Mouse (Mus musculus) adrenal gland, postnatal 4 days (tissue): Measurements from ENCODE around the gene Yeats4. TPM values are rescaled to one million over a fixed set of nuclear protein-coding genes. Genes with fewer than 3 reads are reported as not detected.
"Not testable (repeated sequence)": the region's sequence is repeated elsewhere in the genome, so short reads cannot be mapped to it uniquely, and the experiment has no call there.

Experiments
- DNase-seq, 2 experiments: peaks; one replicate each; pipeline ENCODE4 v3.0.0; 2021 to 2022; ENCODE audit warnings: low spot score in 2 of 2, mixed read lengths in 2 of 2
- long read RNA-seq, 2 experiments: library from polyadenylated mRNA; stranded (forward); transcript quantifications; one replicate each; pipeline ENCODE4 v2.0.0; 2021
- total RNA-seq, 2 experiments: library from RNA; stranded (reverse); gene quantifications; 2 replicates each; pipeline ENCODE4 v1.2.3; 2021

Gene Yeats4
- total RNA-seq = 10 to 100 TPM; 53.2 to 57.6 TPM
- long read RNA-seq, experiment 1, transcript Yeats4-201 (7 exons, 1,327 nt) = major isoform, 25 of 29 reads
- long read RNA-seq, experiment 1, partial matches to known transcripts = 1 of 29 reads
- long read RNA-seq, experiment 1, other reads (novel, unspliced or antisense) = 2 of 29 reads
- long read RNA-seq, experiment 2, transcript Yeats4-201 (7 exons, 1,327 nt) = major isoform, 49 of 54 reads
- long read RNA-seq, experiment 2, partial matches to known transcripts = 5 of 54 reads
- long read RNA-seq, experiment 2, other reads (novel, unspliced or antisense) = 0 of 54 reads

DNA sequence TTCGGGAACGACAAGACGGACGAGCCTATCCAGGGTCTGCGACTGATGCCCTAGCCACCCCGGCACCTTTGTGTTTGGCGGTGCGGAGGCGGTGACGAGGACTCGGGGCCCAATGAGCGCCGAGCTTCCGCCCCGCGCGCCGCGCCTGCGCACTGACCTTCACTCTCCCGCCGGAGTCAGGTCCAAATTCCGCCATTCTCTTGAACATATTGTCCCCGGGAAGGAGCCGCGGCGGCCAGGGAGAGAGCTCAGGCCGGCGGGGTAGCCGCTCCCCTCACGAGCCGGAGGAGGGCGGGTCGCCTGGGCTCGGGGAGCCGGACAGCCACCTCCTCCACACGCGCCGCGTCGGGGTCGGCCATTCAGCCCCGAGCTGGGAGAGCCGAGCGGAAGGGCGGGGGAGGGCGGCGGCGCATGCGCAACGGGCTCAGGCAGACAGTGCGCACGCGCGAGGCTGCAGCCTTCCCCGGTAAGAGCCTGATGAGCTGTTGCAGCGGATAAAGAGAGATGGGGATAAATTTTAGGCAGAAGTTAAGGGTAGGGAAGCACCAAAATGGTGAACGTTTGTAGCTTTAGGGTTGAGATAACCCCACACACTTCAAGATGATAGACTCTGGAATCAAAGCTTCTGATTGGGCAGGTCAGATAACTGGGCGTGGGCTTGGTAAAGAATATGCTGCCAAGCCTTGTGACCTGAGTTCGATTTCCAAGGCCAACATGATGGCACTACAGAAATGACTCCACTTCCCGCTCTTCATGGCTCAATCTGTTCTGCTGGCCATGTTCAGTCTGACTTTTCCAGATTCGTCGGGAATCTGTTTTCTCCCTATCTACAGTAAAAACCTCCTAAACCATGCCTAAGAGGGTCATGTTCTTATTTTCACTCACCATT is at the start of gene Yeats4:
TSS of gene Yeats4 (minus strand) at position 406 of the 889 bp plus-strand sequence.
- peak; percentile 93 for DNase-seq

DNA sequence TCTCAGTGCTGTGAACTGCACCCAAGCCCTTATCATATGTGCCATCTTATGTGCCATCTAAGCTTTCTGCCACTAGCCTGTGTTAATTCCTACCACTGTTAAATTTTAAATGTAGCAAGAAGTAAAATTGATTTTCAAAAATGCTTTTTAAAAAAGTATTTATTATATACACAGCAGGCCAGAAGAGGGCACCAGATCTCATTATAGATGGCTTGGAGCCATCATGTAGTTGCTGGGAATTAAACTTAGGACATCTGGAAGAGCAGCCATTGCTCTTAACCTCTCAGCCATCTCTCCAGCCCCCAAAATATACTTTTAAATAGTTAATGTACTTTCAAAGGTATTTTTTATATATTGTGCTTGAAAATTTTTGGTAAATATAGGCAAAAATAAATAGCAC is 47.7 kb upstream of the Yeats4 start:
- no peak for DNase-seq

- no peak for DNase-seq
These were observed 35.6 kb upstream of the Yeats4 start for GRCm38 (mm10) chr10:117259870-117260269.

DNA sequence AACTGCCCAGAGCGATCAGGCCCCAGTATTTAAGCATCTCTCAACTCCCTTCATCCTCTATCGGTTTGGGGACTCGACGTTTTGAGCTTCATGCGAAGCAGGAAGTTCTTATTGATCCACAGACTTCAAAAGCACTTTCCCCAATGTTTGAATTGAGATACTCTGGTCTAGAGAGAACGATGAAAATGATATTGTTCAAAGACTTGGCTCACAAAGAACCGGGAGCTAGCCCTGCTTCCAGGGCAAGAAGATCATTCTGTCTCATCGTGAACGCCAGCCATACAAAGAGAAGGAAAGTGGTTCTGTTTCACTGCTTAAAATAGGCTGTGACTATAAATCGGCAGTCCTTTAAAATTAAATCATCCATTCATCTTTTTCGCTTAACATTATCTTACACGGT is 14.3 kb upstream of the Yeats4 start, which contains the start of gene 9530003J23Rik:
TSS of gene 9530003J23Rik (minus strand) at position 101 of the 400 bp plus-strand sequence.
- DNase-seq = no peak

DNA sequence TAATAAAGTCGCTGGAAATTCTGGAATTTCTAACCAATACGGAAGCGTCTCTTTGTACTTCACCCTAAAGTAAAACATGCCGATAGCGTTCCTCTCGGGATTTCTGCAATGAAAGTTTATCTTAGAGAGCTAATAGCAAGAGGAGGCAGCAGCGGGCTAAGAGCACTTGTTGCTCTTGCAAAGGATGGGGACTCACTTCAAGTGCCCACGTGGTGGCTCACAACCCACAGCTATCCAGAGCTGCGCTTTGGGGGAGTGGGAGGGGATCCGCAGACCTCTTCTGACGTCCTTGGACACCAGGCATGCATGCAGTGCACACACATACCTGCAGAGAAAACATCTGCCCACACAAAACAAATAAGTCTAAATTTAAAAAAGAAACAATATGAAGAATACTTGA is 11.6 kb upstream of the Yeats4 start:
- no peak for DNase-seq

DNA sequence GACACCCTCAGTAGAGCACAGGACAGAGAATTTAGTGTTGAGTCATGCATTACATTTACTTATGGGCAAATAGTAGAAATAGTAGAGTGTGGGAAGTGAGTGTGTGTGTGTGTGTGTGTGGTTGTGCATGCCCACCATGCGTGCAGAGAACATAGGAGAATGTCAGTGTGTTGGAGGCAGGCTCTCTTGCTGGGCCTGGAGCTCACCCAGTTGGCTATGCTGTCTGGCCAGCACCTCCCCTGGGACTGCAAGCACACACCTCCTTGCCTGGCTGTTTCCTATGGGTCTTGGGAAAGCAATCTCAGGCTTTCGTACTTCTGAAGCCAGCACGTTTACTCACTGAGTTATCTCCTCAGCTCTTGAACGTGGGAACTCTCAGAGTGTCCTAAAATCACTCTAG is 10.5 kb upstream of the Yeats4 start:
- no peak for DNase-seq

GRCm38 (mm10) chr10:117229826-117230225 is 5.5 kb upstream of the Yeats4 start:
- DNase-seq = no peak

- no peak for DNase-seq
These were observed 1.7 kb upstream of the Yeats4 start for GRCm38 (mm10) chr10:117226002-117226401.

GRCm38 (mm10) chr10:117225094-117225493 is 787 bp upstream of the Yeats4 start:
- DNase-seq = no peak

- no peak for DNase-seq
These were observed 577 bp downstream of the Yeats4 start for GRCm38 (mm10) chr10:117223758-117224101.

DNA sequence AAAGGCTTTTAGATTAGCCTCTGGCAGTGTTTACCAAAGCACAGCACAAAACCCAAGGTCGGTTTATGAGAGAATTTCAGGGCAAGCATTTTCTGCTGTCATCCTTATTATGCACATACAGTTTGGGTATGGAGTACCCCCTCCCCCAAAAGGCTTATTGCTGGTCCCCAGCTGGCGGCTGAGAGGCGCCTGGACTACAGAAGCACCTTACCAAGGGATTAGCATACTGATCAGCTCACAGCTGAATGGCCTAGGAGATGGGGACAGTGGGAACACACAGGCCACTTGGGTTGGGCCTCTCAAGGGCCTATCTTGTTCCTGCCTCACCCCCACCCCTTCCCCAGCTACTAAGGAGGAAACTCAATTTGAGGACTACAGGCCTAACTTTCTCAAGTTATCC is 1.5 kb downstream of the Yeats4 start:
- DNase-seq = no peak

GRCm38 (mm10) chr10:117218351-117218750 is 6.0 kb downstream of the Yeats4 start:
- no peak for DNase-seq

DNA sequence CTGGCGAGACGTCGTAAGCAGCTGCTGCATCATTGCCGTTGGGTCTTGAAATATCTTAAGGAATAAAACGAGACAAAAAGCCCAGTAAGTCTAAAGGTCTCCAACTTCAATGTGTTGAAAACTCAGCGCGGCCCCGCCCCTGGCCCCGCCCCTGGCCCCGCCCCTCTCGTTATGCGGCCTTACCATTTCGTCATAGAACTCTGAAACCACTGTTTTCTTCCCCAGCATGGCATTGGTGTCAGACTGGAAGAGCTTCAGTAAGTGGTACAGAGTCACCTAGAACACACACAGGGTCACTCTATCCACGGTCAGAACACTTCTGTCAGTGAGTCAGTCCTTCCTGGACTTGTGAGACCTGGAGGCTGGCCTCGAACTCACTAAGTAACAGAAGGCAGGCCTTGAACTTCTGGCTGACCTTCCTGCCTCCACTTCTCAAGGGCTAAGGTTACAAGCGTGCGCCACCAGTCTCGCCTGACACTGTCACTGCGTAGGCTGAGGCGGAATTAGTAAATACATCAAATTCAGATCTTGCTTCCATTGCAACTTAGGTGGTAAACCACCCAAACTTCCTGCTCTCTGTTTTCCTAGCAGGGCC is 7.0 kb downstream of the Yeats4 start:
- no peak for DNase-seq

GRCm38 (mm10) chr10:117216793-117217192 is 7.5 kb downstream of the Yeats4 start:
- no peak for DNase-seq

- DNase-seq = no peak
These were observed 8.2 kb downstream of the Yeats4 start for GRCm38 (mm10) chr10:117216132-117216495.

GRCm38 (mm10) chr10:117215409-117216131 is 8.7 kb downstream of the Yeats4 start:
- DNase-seq = no peak

DNA sequence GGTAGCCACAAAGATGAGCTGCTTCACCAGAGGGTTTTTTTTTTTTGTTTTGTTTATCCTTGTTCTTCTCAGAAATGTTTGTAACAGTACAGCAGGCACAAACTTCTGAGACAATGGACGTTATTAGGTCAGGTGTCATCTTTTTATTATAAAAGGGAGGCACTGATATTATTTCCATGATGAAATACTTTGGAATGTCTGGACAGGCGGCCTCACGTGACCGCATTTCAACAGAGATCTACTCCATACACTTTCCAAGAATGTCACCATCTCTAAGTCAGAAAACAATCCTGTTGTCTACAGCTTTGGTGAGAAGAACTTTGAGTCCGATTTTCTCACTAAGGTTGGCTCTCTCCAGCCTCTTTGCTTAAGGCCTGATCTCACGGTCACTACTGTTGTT is 13.3 kb downstream of the Yeats4 start:
- no peak for DNase-seq

DNA sequence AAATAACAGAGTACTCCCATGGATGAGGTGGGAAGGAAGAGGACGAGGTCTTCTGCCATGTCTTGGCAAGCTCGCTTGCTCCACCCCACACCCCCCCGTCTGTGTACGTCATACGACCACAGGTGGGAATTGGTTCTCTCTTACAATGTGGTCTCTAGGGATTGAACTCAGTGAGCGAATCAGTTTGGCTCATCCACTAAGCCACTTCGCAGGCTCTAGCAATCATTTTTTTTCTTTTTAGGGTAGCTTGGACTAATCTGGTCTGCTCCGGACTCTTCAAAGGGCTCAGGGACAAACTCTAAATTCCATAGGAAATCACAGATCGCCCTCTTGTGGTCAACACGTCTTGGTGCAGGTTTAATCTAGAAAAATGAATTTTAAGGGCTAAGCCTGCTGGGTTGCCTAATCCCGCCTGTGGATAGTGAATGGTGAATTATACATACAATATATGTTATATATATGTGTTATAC is 14.8 kb downstream of the Yeats4 start:
- no peak for DNase-seq

- not testable (repeated sequence) for DNase-seq
These were observed 15.5 kb downstream of the Yeats4 start for GRCm38 (mm10) chr10:117208787-117209186.

GRCm38 (mm10) chr10:117208221-117208620 is 16.1 kb downstream of the Yeats4 start:
- no peak for DNase-seq

DNA sequence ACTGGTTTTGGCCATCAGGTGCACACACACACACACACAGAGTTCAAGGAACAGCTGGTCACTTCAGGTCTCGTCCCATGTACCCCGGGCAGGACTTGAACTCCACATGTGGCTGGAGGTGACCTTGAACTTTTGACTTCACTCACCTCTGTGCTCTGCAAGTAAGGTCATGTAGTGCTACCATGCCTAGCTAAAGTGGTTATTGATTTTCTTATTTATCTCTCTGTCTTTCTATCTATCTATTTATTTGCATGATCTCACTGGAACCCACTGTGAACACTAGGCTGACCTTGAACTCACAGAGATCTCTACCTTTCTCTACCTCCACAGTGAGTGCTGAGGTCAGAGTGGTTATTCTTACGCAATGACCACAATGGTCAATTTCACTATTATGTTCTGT is 18.2 kb downstream of the Yeats4 start:
- DNase-seq = no peak
